Mouse (Mus musculus): ENCODE measurements at regions not wholly inside any gene's neighbourhood (a gene's known extent, or its start where the extent isn't known, plus 50 kb on each side); places are given as distances from the start of the nearest gene placed in this dataset.

GRCm38 (mm10) chr3:15053968-15054367 is 167.9 kb downstream of the Car2 start:
- TF ChIP-seq CTCF (IDR thresholded peaks at IDR 0.05; ENCODE audit: low read depth) = no peak
- TF ChIP-seq EP300 (IDR thresholded peaks at IDR 0.05; ENCODE audit: low read depth) = no peak

All from heart, postnatal 0 days (tissue).